Mouse (Mus musculus) CH12.LX (cell line): Measurements from ENCODE around the gene Ski. TPM values are rescaled to one million over a fixed set of nuclear protein-coding genes. Genes with fewer than 3 reads are reported as not detected.

Source experiments
- DNase-seq: peaks from one replicate; pipeline ENCODE4 v3.0.0-alpha.2; 2013; ENCODE audit errors: extremely low read depth
- H3K27ac ChIP-seq: 2 replicates; pipeline ENCODE4 v1.5.1; 2012; ENCODE audit warnings: low read depth, mild to moderate bottlenecking, control low read depth, moderate library complexity; ENCODE audit not compliant: insufficient read depth
- H3K27me3 ChIP-seq: replicated peaks from 2 replicates; pipeline ENCODE3; 2012; ENCODE audit warnings: inconsistent platforms
- H3K36me3 ChIP-seq, 2 experiments: replicated peaks in 1 of 2; 2 replicates each; pipeline versions ENCODE3 to v1.6.1; 2012; ENCODE audit warnings: inconsistent platforms in 1 of 2, low read length in 1 of 2, mild to moderate bottlenecking in 1 of 2, mixed read lengths in 1 of 2, moderate library complexity in 1 of 2; ENCODE audit not compliant: control insufficient read depth in 1 of 2, insufficient read depth in 1 of 2
- H3K4me1 ChIP-seq, 2 experiments: 2 replicates each; pipeline ENCODE4 v1.6.1; 2012; ENCODE audit warnings: inconsistent platforms in 1 of 2, moderate library complexity in 1 of 2; ENCODE audit not compliant: insufficient read depth in 2 of 2, control insufficient read depth in 1 of 2
- H3K4me2 ChIP-seq: 2 replicates; pipeline ENCODE4 v1.6.1; 2012; ENCODE audit warnings: low read depth, mild to moderate bottlenecking, control low read depth; ENCODE audit not compliant: poor library complexity, insufficient read depth, severe bottlenecking
- H3K4me3 ChIP-seq, 3 experiments: fragments of 150-350 bp in 1 of 3; sonication (generic) in 1 of 3; replicated peaks in 1 of 3; 2 replicates each; pipeline versions ENCODE3 to v1.5.1; 2011 to 2012; ENCODE audit warnings: low read depth in 2 of 3, low read length in 2 of 3, mild to moderate bottlenecking in 2 of 3, moderate library complexity in 2 of 3, control low read depth in 1 of 3, improper control_type of control experiment in 1 of 3, inconsistent platforms in 1 of 3, mixed read lengths in 1 of 3; ENCODE audit not compliant: poor library complexity in 1 of 3
- H3K79me2 ChIP-seq: replicated peaks from 2 replicates; pipeline ENCODE4 v1.6.1; 2012; ENCODE audit warnings: mild to moderate bottlenecking, moderate library complexity; ENCODE audit not compliant: control insufficient read depth, poor library complexity, insufficient read depth, severe bottlenecking; ENCODE audit errors: extremely low read depth
- H3K9ac ChIP-seq: 2 replicates; pipeline ENCODE4 v1.6.1; 2012; ENCODE audit warnings: low read depth, mild to moderate bottlenecking, control low read depth, moderate library complexity; ENCODE audit not compliant: insufficient read depth
- H3K9me3 ChIP-seq: replicated peaks from 2 replicates; pipeline ENCODE3; 2012; ENCODE audit warnings: low read length, inconsistent platforms, mixed read lengths
- BHLHE40 ChIP-seq: IDR thresholded peaks from 2 replicates; pipeline ENCODE4 v1.6.1; 2011; ENCODE audit warnings: mild to moderate bottlenecking, low read depth, low read length, improper control_type of control experiment
- CHD1 ChIP-seq: IDR thresholded peaks from 2 replicates; pipeline ENCODE4 v1.6.1; 2012; ENCODE audit warnings: low read depth, low read length, improper control_type of control experiment, inconsistent platforms
- CHD2 ChIP-seq: IDR thresholded peaks from 2 replicates; pipeline ENCODE4 v1.6.1; 2011; ENCODE audit warnings: low read length, improper control_type of control experiment
- CTCF ChIP-seq, 2 experiments: IDR thresholded peaks in 1 of 2; conservative IDR thresholded peaks in 1 of 2; 2 replicates each; pipeline ENCODE4 v1.5.1; 2011 to 2012; ENCODE audit warnings: low read depth in 2 of 2, low read length in 2 of 2, improper control_type of control experiment in 1 of 2, inconsistent platforms in 1 of 2, mild to moderate bottlenecking in 1 of 2, moderate library complexity in 1 of 2
- E2F4 ChIP-seq: IDR thresholded peaks from 2 replicates; pipeline ENCODE4 v1.6.1; 2011; ENCODE audit warnings: low read depth, low read length, improper control_type of control experiment; ENCODE audit not compliant: insufficient replicate concordance
- ELF1 ChIP-seq: IDR thresholded peaks from 2 replicates; pipeline ENCODE4 v1.6.1; 2014; ENCODE audit warnings: low read depth, mild to moderate bottlenecking, inconsistent platforms, low read length, improper control_type of control experiment
- EP300 ChIP-seq: IDR thresholded peaks from 2 replicates; pipeline ENCODE4 v1.6.1; 2011; ENCODE audit warnings: low read length, improper control_type of control experiment
- ETS1 ChIP-seq: conservative IDR thresholded peaks from 2 replicates; pipeline ENCODE4 v1.6.1; 2012; ENCODE audit warnings: low read depth, mild to moderate bottlenecking, inconsistent platforms, low read length, improper control_type of control experiment, moderate library complexity
- IRF4 ChIP-seq: IDR thresholded peaks from 2 replicates; pipeline ENCODE4 v1.6.1; 2014; ENCODE audit warnings: low read depth, mild to moderate bottlenecking, inconsistent platforms, low read length, improper control_type of control experiment
- JUN ChIP-seq: IDR thresholded peaks from 2 replicates; pipeline ENCODE4 v1.6.1; 2011; ENCODE audit warnings: low read depth, mild to moderate bottlenecking, low read length, improper control_type of control experiment, moderate library complexity; ENCODE audit not compliant: insufficient read depth
- JUND ChIP-seq: conservative IDR thresholded peaks from 2 replicates; pipeline ENCODE4 v1.6.1; 2011; ENCODE audit warnings: low read depth, low read length, improper control_type of control experiment
- KAT2A ChIP-seq: IDR thresholded peaks from 2 replicates; pipeline ENCODE4 v1.6.1; 2012; ENCODE audit warnings: low read length, improper control_type of control experiment, inconsistent platforms; ENCODE audit not compliant: insufficient replicate concordance
- MAFK ChIP-seq: IDR thresholded peaks from 2 replicates; pipeline ENCODE4 v1.6.1; 2011; ENCODE audit warnings: low read length, improper control_type of control experiment; ENCODE audit not compliant: insufficient replicate concordance
- MAX ChIP-seq: IDR thresholded peaks from 2 replicates; pipeline ENCODE4 v1.6.1; 2011; ENCODE audit warnings: low read length, improper control_type of control experiment
- MAZ ChIP-seq: IDR thresholded peaks from 2 replicates; pipeline ENCODE4 v1.6.1; 2012; ENCODE audit warnings: low read depth, mild to moderate bottlenecking, inconsistent platforms, low read length, improper control_type of control experiment, moderate library complexity
- MEF2A ChIP-seq: IDR thresholded peaks from 2 replicates; pipeline ENCODE4 v1.6.1; 2014; ENCODE audit warnings: low read depth, mild to moderate bottlenecking, inconsistent platforms, low read length, improper control_type of control experiment, borderline replicate concordance
- MXI1 ChIP-seq: IDR thresholded peaks from 2 replicates; pipeline ENCODE4 v1.6.1; 2011; ENCODE audit warnings: mild to moderate bottlenecking, low read depth, low read length, improper control_type of control experiment
- MYC ChIP-seq: IDR thresholded peaks from 2 replicates; pipeline ENCODE4 v1.6.1; 2011; ENCODE audit warnings: low read depth, mild to moderate bottlenecking, improper control_type of control experiment, low read length
- NRF1 ChIP-seq: IDR thresholded peaks from 2 replicates; pipeline ENCODE4 v1.6.1; 2014; ENCODE audit warnings: low read depth, mild to moderate bottlenecking, inconsistent platforms, low read length, improper control_type of control experiment, moderate library complexity
- PAX5 ChIP-seq: IDR thresholded peaks from 2 replicates; pipeline ENCODE4 v1.6.1; 2012; ENCODE audit warnings: low read length, inconsistent platforms, mixed read lengths
- POLR2A ChIP-seq: IDR thresholded peaks from 2 replicates; pipeline ENCODE4 v1.6.1; 2011; ENCODE audit warnings: low read depth, mild to moderate bottlenecking, improper control_type of control experiment, low read length
- RAD21 ChIP-seq: IDR thresholded peaks from 2 replicates; pipeline ENCODE4 v1.6.1; 2011; ENCODE audit warnings: low read depth, mild to moderate bottlenecking, low read length, improper control_type of control experiment, moderate library complexity
- RCOR1 ChIP-seq: conservative IDR thresholded peaks from 2 replicates; pipeline ENCODE4 v1.6.1; 2012; ENCODE audit warnings: low read depth, mild to moderate bottlenecking, inconsistent platforms, low read length, improper control_type of control experiment
- SIN3A ChIP-seq: IDR thresholded peaks from 2 replicates; pipeline ENCODE4 v1.6.1; 2012; ENCODE audit warnings: low read length, improper control_type of control experiment, inconsistent platforms
- SMC3 ChIP-seq: IDR thresholded peaks from 2 replicates; pipeline ENCODE4 v1.6.1; 2011; ENCODE audit warnings: low read depth, low read length, improper control_type of control experiment
- TBP ChIP-seq: conservative IDR thresholded peaks from 2 replicates; pipeline ENCODE4 v1.6.1; 2011; ENCODE audit warnings: low read depth, low read length, improper control_type of control experiment
- TCF12 ChIP-seq: IDR thresholded peaks from 2 replicates; pipeline ENCODE4 v1.6.1; 2014; ENCODE audit warnings: low read depth, mild to moderate bottlenecking, inconsistent platforms, low read length, improper control_type of control experiment
- ZC3H11A ChIP-seq: IDR thresholded peaks from 2 replicates; pipeline ENCODE4 v1.6.1; 2012; ENCODE audit warnings: low read depth, mild to moderate bottlenecking, inconsistent platforms, low read length, improper control_type of control experiment
- ZKSCAN1 ChIP-seq: IDR thresholded peaks from 2 replicates; pipeline ENCODE4 v1.6.1; 2012; ENCODE audit warnings: low read depth, inconsistent platforms, low read length, improper control_type of control experiment, borderline replicate concordance
- ZNF384 ChIP-seq: IDR thresholded peaks from 2 replicates; pipeline ENCODE4 v1.6.1; 2012; ENCODE audit warnings: low read depth, low read length, improper control_type of control experiment, inconsistent platforms
- dilution Hi-C: fragments of 300-500 bp; cut with MboI; formaldehyde crosslinking; loops from 2 replicates; pipeline ENCODE4 v1.14.3; 2020; ENCODE audit warnings: low sequenced_read_pairs; ENCODE audit not compliant: extremely low pct_unique_long_range_greater_than_20kb, extremely low pct_ligation_motif_present
- in situ Hi-C: fragments of 300-500 bp; cut with MboI; formaldehyde crosslinking; loops from 3 replicates; pipeline ENCODE4 v1.14.3; 2019; ENCODE audit warnings: low sequenced_read_pairs, low pct_ligation_motif_present, low pct_unique_long_range_greater_than_20kb, mixed read lengths
- polyA plus RNA-seq: library from polyadenylated mRNA; unstranded; fragments of >175 nt; gene quantifications from 2 replicates; pipeline ENCODE4 v1.2.1, GENCODE M21; 2012; ENCODE audit warnings: low read depth; ENCODE audit not compliant: insufficient read length
- total RNA-seq, 2 experiments: library from RNA; depleted of rRNA; stranded (reverse); fragments of 300-350 nt in 1 of 2; fragments of >200 nt in 1 of 2; gene quantifications; 2 replicates each; pipeline ENCODE4 v1.2.3; 2012 to 2014

Gene Ski
- total and polyA plus RNA-seq, 3 experiments, result 4.1 to 17.9 (median 10.1) TPM

GRCm38 (mm10) chr4:155249648-155250351, 27.4 kb upstream of the Ski start, which contains the start of gene Faap20 (continued):
- TF ChIP-seq IRF4, result peak; percentile 64
- no peak for TF ChIP-seq PAX5
- peak; percentile 22; the same call in 1 of the 2 replicates for TF ChIP-seq NRF1
- peak; percentile 64; the same call in 1 of the 2 replicates for TF ChIP-seq KAT2A
- TF ChIP-seq MAZ, result peak; percentile 55; the same call in 1 of the 2 replicates

DNA sequence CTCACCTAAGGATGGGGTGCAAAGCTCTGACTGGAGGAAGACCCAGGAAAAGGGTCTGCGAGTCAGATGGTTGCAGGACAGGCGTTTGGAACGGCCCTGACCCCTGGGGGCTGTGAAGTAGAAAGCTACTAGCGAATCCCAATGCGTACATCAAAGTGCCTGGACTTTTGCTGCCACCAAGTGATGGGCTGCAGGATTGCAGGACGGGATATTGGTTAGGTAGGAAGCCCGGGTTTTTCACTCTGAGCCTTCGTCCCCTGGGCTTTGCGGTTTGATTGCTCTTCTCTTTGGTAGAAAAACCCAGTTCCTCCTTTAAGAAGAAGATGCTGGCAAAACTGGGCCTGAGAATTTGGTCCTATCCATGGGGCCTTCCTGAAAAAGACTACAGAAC, 26.9 kb upstream of the Ski start:
- TF ChIP-seq BHLHE40, result no peak
- TF ChIP-seq POLR2A, result no peak
- no peak for TF ChIP-seq CHD1
- peak; percentile 55; the same call in 1 of the 2 replicates for TF ChIP-seq EP300
- peak; percentile 100 for TF ChIP-seq SMC3
- TF ChIP-seq RAD21, result no peak; the same call in none of the 2 replicates
- TF ChIP-seq MYC, result 0 out of 2 replicates have a peak, but pooled peaks have one; percentile 62
- TF ChIP-seq SIN3A, result peak; percentile 92
- TF ChIP-seq RCOR1, result no peak
- TF ChIP-seq MAX, result no peak
- TF ChIP-seq ZNF384, result peak; percentile 25; the same call in 1 of the 2 replicates
- peak; percentile 62; the same call in 1 of the 2 replicates for TF ChIP-seq MAZ
- peak; percentile 57; the same call in 1 of the 2 replicates for TF ChIP-seq ELF1
- TF ChIP-seq MAFK, result no peak
- TF ChIP-seq CTCF (conservative IDR thresholded peaks at IDR 0.05 in 1 of 2, IDR thresholded peaks at IDR 0.05 in 1 of 2; ENCODE audit: low read depth in 2 of 2, low read length in 2 of 2), result peak; percentile 85 to 100
- TF ChIP-seq ZC3H11A, result peak; percentile 99
- peak; percentile 71 for TF ChIP-seq IRF4
- 0 out of 2 replicates have a peak, but pooled peaks have one; percentile 35 for TF ChIP-seq TBP
- TF ChIP-seq ETS1, result no peak
- TF ChIP-seq CHD2, result no peak
- no peak for TF ChIP-seq KAT2A
- TF ChIP-seq NRF1, result 0 out of 2 replicates have a peak, but pooled peaks have one; percentile 22
- TF ChIP-seq MEF2A, result 0 out of 2 replicates have a peak, but pooled peaks have one; percentile 57
- no peak for TF ChIP-seq ZKSCAN1
- peak; percentile 77; the same call in 1 of the 2 replicates for TF ChIP-seq E2F4
- TF ChIP-seq MXI1, result no peak
- TF ChIP-seq TCF12, result peak; percentile 51
- no peak for TF ChIP-seq PAX5
- no peak for TF ChIP-seq JUN
- no peak; the same call in 1 of the 2 replicates for TF ChIP-seq JUND
- peaks cover 8 to 21% of the 10 kb centered on the region in 2 experiments for H3K36me3 ChIP-seq
- H3K27ac ChIP-seq, result peak overlapping the region; percentile 73
- H3K4me1 ChIP-seq, result peaks cover 27 to 56% of the 10 kb centered on the region in 2 experiments
- H3K27me3 ChIP-seq, result no peaks in the 10 kb centered on the region
- peak overlapping the region; percentile 64 for H3K4me2 ChIP-seq
- dilution Hi-C loops, result no loop called here
- H3K4me3 ChIP-seq, result peak overlapping the region; percentile 81 to 88 (median 83)
- no peaks in the 10 kb centered on the region for H3K79me2 ChIP-seq
- peak; percentile 99 for DNase-seq
- peaks cover 4% of the 10 kb centered on the region for H3K9me3 ChIP-seq
- in situ Hi-C loops, result loop anchor here (5.0 to 25.0 kb wide), 4 partner anchors 57 to 364 kb away; partner anchors contain the start of genes Hes5 and Pank4
- H3K9ac ChIP-seq, result peak overlapping the region; percentile 79
